Mouse (Mus musculus): Measurements from ENCODE around the gene Gm609. TPM values are rescaled to one million over a fixed set of nuclear protein-coding genes. Genes with fewer than 3 reads are reported as not detected.

Gene Gm609
- 0.13 and 0.19 TPM in 2 replicates for polyA plus RNA-seq (2021; fragmentation: Nextera tagmentation)
- long read RNA-seq, experiment 1: 0 reads
- long read RNA-seq, experiment 2: 0 reads

GRCm38 (mm10) chr16:45492927-45493326 is at the start of gene Gm609:
Gene Gm609 (minus strand): TSS chr16:45492969.

GRCm38 (mm10) chr16:45535009-45535408 is 42.2 kb upstream of the Gm609 start, which contains the start of gene Slc9c1:
Gene Slc9c1 (plus strand): TSS chr16:45535309.

GRCm38 (mm10) chr16:45531950-45532349 is 39.2 kb upstream of the Gm609 start, which contains the start of gene Gm17783:
Gene Gm17783 (minus strand): TSS chr16:45532050.

GRCm38 (mm10) chr16:45408425-45409063 is 84.2 kb downstream of the Gm609 start, which contains the start of gene Cd200:
Gene Cd200 (minus strand): TSS chr16:45409053.

Other genes with a start within 250 kb of the Gm609 start
- 111 and 129 TPM in 2 replicates for gene Cd200, start 83.9 kb downstream of the Gm609 start, polyA plus RNA-seq (2021; fragmentation: Nextera tagmentation)
- not detected in 2 replicates for gene Gm17783, start 39.1 kb upstream of the Gm609 start, polyA plus RNA-seq (2021; fragmentation: Nextera tagmentation)
- not detected in 2 replicates for gene Slc9c1, start 42.3 kb upstream of the Gm609 start, polyA plus RNA-seq (2021; fragmentation: Nextera tagmentation)
- gene Gcsam, start 117.4 kb upstream of the Gm609 start, polyA plus RNA-seq (2021; fragmentation: Nextera tagmentation): not detected in 2 replicates
- gene BC016579, start 161.1 kb upstream of the Gm609 start, polyA plus RNA-seq (2021; fragmentation: Nextera tagmentation): 0.09 and 0.14 TPM in 2 replicates
- gene Tmprss7, start 200.7 kb upstream of the Gm609 start, polyA plus RNA-seq (2021; fragmentation: Nextera tagmentation): 0.55 and 0.77 TPM in 2 replicates
- 580 and 591 TPM in 2 replicates for gene Tagln3, start 231.6 kb upstream of the Gm609 start, polyA plus RNA-seq (2021; fragmentation: Nextera tagmentation)
- gene Abhd10, start 250.0 kb upstream of the Gm609 start, polyA plus RNA-seq (2021; fragmentation: Nextera tagmentation): 25.9 and 26.4 TPM in 2 replicates